Mouse (Mus musculus): ENCODE measurements around the gene Zfp971.
"Not testable (repeated sequence)": the region's sequence is repeated elsewhere in the genome, so short reads cannot be mapped to it uniquely, and the experiment has no call there.

DNA sequence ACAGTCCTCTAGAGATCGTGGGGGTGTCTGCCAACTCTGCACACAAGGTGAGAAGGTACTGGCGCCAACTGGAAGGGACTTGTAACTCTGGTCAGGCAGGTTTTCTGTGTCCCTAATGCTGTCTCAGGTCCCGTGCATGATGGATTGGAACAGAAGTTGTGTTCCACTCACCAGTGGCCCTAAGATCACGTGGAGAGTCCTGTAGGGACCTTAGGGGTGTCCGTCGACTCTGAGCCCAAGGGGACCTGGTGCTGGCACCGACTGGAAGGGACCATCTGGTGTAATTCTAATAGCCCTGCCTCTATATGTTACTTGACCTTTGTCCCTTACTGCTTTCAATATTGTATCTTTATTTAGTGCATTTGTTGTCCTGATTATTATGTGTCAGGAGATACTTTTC is 48.3 kb upstream of the Zfp971 start:
- not testable (repeated sequence) for TF ChIP-seq CTCF (IDR thresholded peaks at IDR 0.05; ENCODE audit: control insufficient read depth, insufficient read depth, insufficient read length); FOSL1 (IDR thresholded peaks at IDR 0.05; ENCODE audit: insufficient read depth, low read length, poor library complexity, severe bottlenecking)

All from C2C12 (cell line).